Mouse (Mus musculus): Measurements from ENCODE around the gene Syn2. TPM values are rescaled to one million over a fixed set of nuclear protein-coding genes. Genes with fewer than 3 reads are reported as not detected.

Gene Syn2
- polyA plus RNA-seq, 1 experiment, result 0.12 TPM

DNA sequence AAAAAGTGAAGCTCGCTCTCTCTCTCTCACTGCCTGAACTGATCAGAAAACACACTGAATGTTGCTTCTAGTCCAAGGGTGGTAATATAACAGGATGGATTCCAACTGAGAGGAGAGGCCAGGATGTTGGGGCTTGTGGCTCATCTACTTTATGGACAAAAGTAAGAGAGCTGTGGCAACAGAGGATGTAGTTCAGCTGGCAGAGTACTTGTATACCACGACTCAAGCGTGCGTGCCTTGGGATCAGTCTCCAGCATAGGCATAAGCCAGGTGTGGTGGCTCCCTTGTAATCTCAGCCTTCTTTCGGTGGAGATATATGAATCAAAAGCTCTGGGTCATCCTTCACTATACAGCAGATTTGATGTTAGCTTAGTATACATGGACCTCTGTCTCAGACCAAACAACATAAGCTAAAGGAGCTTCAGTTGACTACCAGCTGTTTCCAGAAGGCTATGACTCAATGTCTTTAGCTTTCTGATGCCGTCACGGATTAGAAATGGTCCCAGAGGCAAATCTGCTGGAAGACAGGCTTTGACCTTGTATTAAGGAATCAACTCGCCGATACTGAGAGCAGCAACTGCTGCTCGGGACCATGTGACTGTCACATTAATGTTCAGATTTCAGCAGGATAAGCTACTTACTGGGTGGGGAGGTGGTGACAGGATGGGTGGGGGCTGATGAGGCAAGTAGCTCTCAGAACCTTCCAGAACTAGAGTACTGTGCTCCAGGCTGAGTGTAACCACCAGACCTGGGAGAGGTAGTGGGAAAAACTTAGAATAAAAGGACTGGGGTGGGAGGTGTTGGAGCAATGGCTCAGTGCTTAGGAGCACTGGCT lies 134.1 kb downstream of the Syn2 start:
- no peaks in the 10 kb centered on the region for H3K79me3 ChIP-seq (ENCODE audit: low read depth)
- no peaks in the 10 kb centered on the region for H3K27me3 ChIP-seq (ENCODE audit: control insufficient read depth, insufficient read depth, insufficient read length)
- H3K36me3 ChIP-seq (ENCODE audit: control insufficient read depth, insufficient read depth), result no peaks in the 10 kb centered on the region
- no peak overlapping the region for H3ac ChIP-seq (ENCODE audit: control insufficient read depth, insufficient read length, low read depth)
- no peak overlapping the region for H3K4me3 ChIP-seq (ENCODE audit: insufficient read depth, poor library complexity, severe bottlenecking)
- TF ChIP-seq MYOD1 (IDR thresholded peaks at IDR 0.05; ENCODE audit: control insufficient read depth, insufficient read length, low read depth) (peak; percentile 16), MAX (IDR thresholded peaks at IDR 0.05) (no peak), CEBPB (IDR thresholded peaks at IDR 0.05; ENCODE audit: low read depth) (no peak)
- no peaks in the 10 kb centered on the region for H3K79me2 ChIP-seq (ENCODE audit: control insufficient read depth, insufficient read depth)

DNA sequence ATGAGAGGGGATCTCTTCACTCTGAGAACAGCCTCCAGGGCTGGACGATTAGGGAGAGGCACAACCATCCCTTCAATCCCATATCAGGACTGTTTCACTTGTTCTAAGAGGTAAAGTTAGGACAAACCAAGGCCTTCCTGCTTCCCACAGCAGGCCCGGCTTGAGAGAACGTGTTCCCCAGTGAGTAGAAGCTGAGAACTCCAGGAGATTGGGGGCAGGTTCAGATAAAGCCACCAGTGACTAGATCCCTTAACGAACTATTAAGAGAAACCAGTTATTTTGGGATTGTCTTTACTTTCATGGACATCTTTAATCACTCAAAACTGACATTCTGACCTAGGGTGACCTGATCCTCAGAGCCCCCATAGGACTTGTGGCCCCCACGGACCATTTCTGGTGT lies 134.9 kb downstream of the Syn2 start:
- Histone ChIP-seq H3K79me3 (ENCODE audit: low read depth) (no peaks in the 10 kb centered on the region), H3K27me3 (ENCODE audit: control insufficient read depth, insufficient read depth, insufficient read length) (no peaks in the 10 kb centered on the region), H3K36me3 (ENCODE audit: control insufficient read depth, insufficient read depth) (no peaks in the 10 kb centered on the region), H3K4me3 (ENCODE audit: insufficient read depth, poor library complexity, severe bottlenecking) (no peak overlapping the region), H3ac (ENCODE audit: control insufficient read depth, insufficient read length, low read depth) (no peak overlapping the region), H3K79me2 (ENCODE audit: control insufficient read depth, insufficient read depth) (no peaks in the 10 kb centered on the region)
- TF ChIP-seq FOSL1 (IDR thresholded peaks at IDR 0.05; ENCODE audit: insufficient read depth, low read length, poor library complexity, severe bottlenecking) (no peak), MYOD1 (IDR thresholded peaks at IDR 0.05; ENCODE audit: control insufficient read depth, insufficient read length, low read depth) (no peak), USF1 (IDR thresholded peaks at IDR 0.05; ENCODE audit: low read depth) (no peak), MAX (IDR thresholded peaks at IDR 0.05) (no peak), MYOG (IDR thresholded peaks at IDR 0.05; ENCODE audit: control insufficient read depth, extremely low read depth, insufficient read length) (no peak), CTCF (IDR thresholded peaks at IDR 0.05; ENCODE audit: control insufficient read depth, insufficient read depth, insufficient read length) (no peak), CEBPB (IDR thresholded peaks at IDR 0.05; ENCODE audit: low read depth) (no peak)

DNA sequence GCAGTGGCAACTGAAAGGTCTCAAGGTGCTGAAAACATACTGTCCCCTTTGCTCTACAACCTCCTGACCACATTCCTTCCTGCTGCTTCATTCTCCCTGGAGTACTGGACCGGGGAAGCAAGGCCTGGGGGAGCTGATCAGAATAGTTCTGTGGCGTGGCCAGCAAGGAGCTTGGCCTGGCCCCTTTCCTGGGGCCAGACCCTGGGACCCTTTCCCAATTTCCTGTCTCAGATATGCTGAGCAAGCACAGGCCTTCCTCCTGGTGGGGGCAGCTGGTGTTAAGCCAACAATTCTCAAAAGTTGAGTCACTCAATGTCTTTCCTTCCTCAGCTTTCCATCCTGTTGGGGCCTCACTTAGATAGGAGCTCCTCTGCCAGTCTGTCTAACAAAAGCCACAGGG lies 135.4 kb downstream of the Syn2 start:
- Histone ChIP-seq H3ac (ENCODE audit: control insufficient read depth, insufficient read length, low read depth) (no peak overlapping the region), H3K27me3 (ENCODE audit: control insufficient read depth, insufficient read depth, insufficient read length) (no peaks in the 10 kb centered on the region), H3K36me3 (ENCODE audit: control insufficient read depth, insufficient read depth) (no peaks in the 10 kb centered on the region), H3K4me3 (ENCODE audit: insufficient read depth, poor library complexity, severe bottlenecking) (no peak overlapping the region), H3K79me2 (ENCODE audit: control insufficient read depth, insufficient read depth) (no peaks in the 10 kb centered on the region), H3K79me3 (ENCODE audit: low read depth) (no peaks in the 10 kb centered on the region)
- TF ChIP-seq MYOG (IDR thresholded peaks at IDR 0.05; ENCODE audit: control insufficient read depth, extremely low read depth, insufficient read length) (no peak), MYOD1 (IDR thresholded peaks at IDR 0.05; ENCODE audit: control insufficient read depth, insufficient read length, low read depth) (no peak), MAX (IDR thresholded peaks at IDR 0.05) (no peak), USF1 (IDR thresholded peaks at IDR 0.05; ENCODE audit: low read depth) (no peak), FOSL1 (IDR thresholded peaks at IDR 0.05; ENCODE audit: insufficient read depth, low read length, poor library complexity, severe bottlenecking) (no peak), CEBPB (IDR thresholded peaks at IDR 0.05; ENCODE audit: low read depth) (no peak), CTCF (IDR thresholded peaks at IDR 0.05; ENCODE audit: control insufficient read depth, insufficient read depth, insufficient read length) (no peak)

DNA sequence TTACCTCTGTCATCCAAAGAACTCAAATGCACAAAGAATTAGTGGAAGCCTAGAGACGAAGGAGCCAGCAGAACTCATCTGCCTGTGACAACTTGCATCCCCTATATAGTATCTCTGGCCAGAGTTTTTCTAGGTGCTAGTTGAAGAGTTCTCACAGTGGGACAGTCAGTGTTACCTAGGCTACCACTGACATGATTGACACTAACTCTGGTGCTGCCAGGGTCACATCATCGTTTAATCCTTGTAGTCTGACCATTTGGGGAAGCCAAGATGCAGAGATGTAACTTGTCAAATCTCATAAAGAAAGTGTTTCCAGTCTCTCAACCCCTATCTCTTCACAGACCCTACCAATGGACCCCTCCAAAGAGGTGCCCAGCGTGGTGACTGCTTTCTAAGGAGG lies 136.6 kb downstream of the Syn2 start:
- no peak overlapping the region for H3K4me3 ChIP-seq (ENCODE audit: insufficient read depth, poor library complexity, severe bottlenecking)
- TF ChIP-seq MAX (IDR thresholded peaks at IDR 0.05) (no peak), MYOG (IDR thresholded peaks at IDR 0.05; ENCODE audit: control insufficient read depth, extremely low read depth, insufficient read length) (no peak), USF1 (IDR thresholded peaks at IDR 0.05; ENCODE audit: low read depth) (no peak), CTCF (IDR thresholded peaks at IDR 0.05; ENCODE audit: control insufficient read depth, insufficient read depth, insufficient read length) (no peak), FOSL1 (IDR thresholded peaks at IDR 0.05; ENCODE audit: insufficient read depth, low read length, poor library complexity, severe bottlenecking) (no peak), CEBPB (IDR thresholded peaks at IDR 0.05; ENCODE audit: low read depth) (no peak), MYOD1 (IDR thresholded peaks at IDR 0.05; ENCODE audit: control insufficient read depth, insufficient read length, low read depth) (no peak)
- H3K79me3 ChIP-seq (ENCODE audit: low read depth), result no peaks in the 10 kb centered on the region
- H3K79me2 ChIP-seq (ENCODE audit: control insufficient read depth, insufficient read depth), result no peaks in the 10 kb centered on the region
- no peak overlapping the region for H3ac ChIP-seq (ENCODE audit: control insufficient read depth, insufficient read length, low read depth)
- H3K27me3 ChIP-seq (ENCODE audit: control insufficient read depth, insufficient read depth, insufficient read length), result no peaks in the 10 kb centered on the region
- no peaks in the 10 kb centered on the region for H3K36me3 ChIP-seq (ENCODE audit: control insufficient read depth, insufficient read depth)

GRCm38 (mm10) chr6:115271866-115272271 lies 137.2 kb downstream of the Syn2 start:
- no peaks in the 10 kb centered on the region for H3K27me3 ChIP-seq (ENCODE audit: control insufficient read depth, insufficient read depth, insufficient read length)
- H3K79me3 ChIP-seq (ENCODE audit: low read depth), result no peaks in the 10 kb centered on the region
- H3K4me3 ChIP-seq (ENCODE audit: insufficient read depth, poor library complexity, severe bottlenecking), result no peak overlapping the region
- H3K36me3 ChIP-seq (ENCODE audit: control insufficient read depth, insufficient read depth), result no peaks in the 10 kb centered on the region
- peak; percentile 18 for TF ChIP-seq USF1 (IDR thresholded peaks at IDR 0.05; ENCODE audit: low read depth)
- TF ChIP-seq CEBPB (IDR thresholded peaks at IDR 0.05; ENCODE audit: low read depth), result no peak
- peak; percentile 71 for TF ChIP-seq MYOD1 (IDR thresholded peaks at IDR 0.05; ENCODE audit: control insufficient read depth, insufficient read length, low read depth)
- peak; percentile 90 for TF ChIP-seq MAX (IDR thresholded peaks at IDR 0.05)
- TF ChIP-seq MYOG (IDR thresholded peaks at IDR 0.05; ENCODE audit: control insufficient read depth, extremely low read depth, insufficient read length), result no peak
- no peak for TF ChIP-seq CTCF (IDR thresholded peaks at IDR 0.05; ENCODE audit: control insufficient read depth, insufficient read depth, insufficient read length)
- no peak for TF ChIP-seq FOSL1 (IDR thresholded peaks at IDR 0.05; ENCODE audit: insufficient read depth, low read length, poor library complexity, severe bottlenecking)
- H3K79me2 ChIP-seq (ENCODE audit: control insufficient read depth, insufficient read depth), result no peaks in the 10 kb centered on the region
- peak overlapping the region; percentile 30 for H3ac ChIP-seq (ENCODE audit: control insufficient read depth, insufficient read length, low read depth)

Data from C2C12 (cell line).